Mouse (Mus musculus): ENCODE measurements around the gene Gm11639. TPM values are rescaled to one million over a fixed set of nuclear protein-coding genes. Genes with fewer than 3 reads are reported as not detected.

The Gm11639 gene
- polyA plus RNA-seq, 1 experiment from 2014 or later = not detected

DNA sequence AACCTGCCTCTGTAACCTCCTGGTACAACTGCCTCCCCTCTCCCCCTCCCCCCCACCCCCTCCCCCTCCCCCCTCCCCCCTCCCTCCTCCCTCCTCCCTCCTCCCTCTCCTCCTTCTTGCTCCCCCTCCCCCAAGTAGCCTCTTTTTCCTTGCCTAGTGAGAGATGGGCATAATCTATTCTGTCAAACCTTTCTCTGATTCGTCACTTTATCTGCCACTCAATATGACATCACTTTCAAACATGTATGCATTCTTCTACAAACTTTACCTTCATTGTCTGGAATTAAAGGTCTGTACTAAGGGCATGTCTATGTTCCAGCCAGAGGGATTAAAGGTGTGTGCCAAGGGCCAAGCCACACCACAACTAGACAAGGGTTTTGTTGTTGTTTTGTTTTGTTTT lies 464.3 kb downstream of the Gm11639 start:
- no peak overlapping the region for H3K27ac ChIP-seq (replicated peaks)
- no peaks in the 10 kb centered on the region for H3K36me3 ChIP-seq
- ATAC-seq (ENCODE audit: low read depth) = no peak
- no peak overlapping the region for H3K4me3 ChIP-seq
- peaks cover 21% of the 10 kb centered on the region for H3K4me1 ChIP-seq (replicated peaks)
- 88% methylated on average over 1 of the region's 1 CpGs for WGBS
- no peaks in the 10 kb centered on the region for H3K9me3 ChIP-seq
- no peak overlapping the region for H3K9ac ChIP-seq
- H3K27me3 ChIP-seq = no peaks in the 10 kb centered on the region
- H3K4me2 ChIP-seq = no peak overlapping the region

DNA sequence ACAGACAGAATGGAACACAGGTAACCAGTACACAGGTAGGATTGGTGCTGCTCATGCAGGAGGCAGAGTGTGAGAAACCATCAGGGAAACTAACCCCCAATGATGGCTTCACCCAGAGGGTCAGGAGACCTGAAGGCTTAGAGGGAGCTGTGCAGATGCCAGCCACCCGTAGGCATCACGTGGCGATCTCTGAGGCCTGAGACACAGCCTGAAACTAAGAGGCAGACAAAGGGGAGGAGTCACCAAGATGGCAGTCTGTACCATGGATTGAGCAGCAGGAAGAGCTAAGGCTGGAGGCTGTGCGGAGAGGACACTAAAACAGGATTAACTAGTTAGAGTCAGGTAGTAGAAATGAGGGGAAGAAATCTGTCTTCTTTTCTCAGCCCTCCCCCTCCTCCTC lies 465.2 kb downstream of the Gm11639 start:
- no peak overlapping the region for H3K27ac ChIP-seq (replicated peaks)
- no peak overlapping the region for H3K4me3 ChIP-seq
- no peak overlapping the region for H3K9ac ChIP-seq
- no peak overlapping the region for H3K4me2 ChIP-seq
- peaks cover 21% of the 10 kb centered on the region for H3K4me1 ChIP-seq (replicated peaks)
- H3K9me3 ChIP-seq = no peaks in the 10 kb centered on the region
- WGBS = 57% methylated on average over 4 of the region's 4 CpGs
- no peaks in the 10 kb centered on the region for H3K27me3 ChIP-seq
- no peak for ATAC-seq (ENCODE audit: low read depth)
- no peaks in the 10 kb centered on the region for H3K36me3 ChIP-seq

DNA sequence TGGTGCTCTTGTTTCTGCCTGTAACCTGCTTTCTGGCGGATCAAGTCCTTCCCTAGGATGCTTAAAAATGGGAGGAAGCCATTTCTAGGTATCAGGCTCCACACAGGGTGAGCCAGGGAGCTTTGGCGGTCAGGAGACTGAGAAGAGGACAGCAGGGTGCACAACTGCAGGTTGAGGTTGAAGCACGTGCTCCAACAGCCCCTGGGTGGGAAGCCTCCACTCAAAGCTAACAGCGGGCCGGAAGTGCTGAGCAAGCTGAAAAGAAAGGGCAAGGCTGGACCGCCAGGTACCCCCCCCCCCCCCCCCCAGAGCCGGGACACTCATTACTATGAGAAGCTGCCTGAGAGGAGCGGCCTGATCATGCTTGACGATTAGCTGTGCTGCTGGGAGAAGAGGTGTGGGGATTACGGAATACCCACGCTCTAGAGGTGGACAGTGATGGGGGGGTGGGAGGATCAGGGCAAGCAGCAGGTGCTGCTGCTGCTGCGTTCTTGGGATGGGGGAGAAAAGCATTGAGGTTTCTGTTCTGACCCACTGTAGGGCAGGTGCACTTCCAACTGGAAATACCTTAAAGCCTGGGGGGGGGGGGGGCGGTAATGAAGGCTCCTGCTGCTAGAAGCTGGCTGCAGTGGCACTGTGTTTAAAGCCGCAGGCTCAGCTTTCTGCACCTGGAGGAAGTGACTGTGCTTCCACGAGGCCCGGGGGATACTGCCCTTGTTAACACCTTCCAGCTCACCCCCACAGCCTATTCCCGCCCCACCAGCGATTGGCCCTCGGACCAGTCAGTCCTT lies 465.9 kb downstream of the Gm11639 start:
- H3K4me2 ChIP-seq = peak overlapping the region; percentile 24
- H3K27ac ChIP-seq (replicated peaks) = no peak overlapping the region
- ATAC-seq (ENCODE audit: low read depth) = no peak
- H3K9me3 ChIP-seq = no peaks in the 10 kb centered on the region
- peak overlapping the region; percentile 8; the same call in 1 of the 2 replicates for H3K9ac ChIP-seq
- no peaks in the 10 kb centered on the region for H3K27me3 ChIP-seq
- peaks cover 21% of the 10 kb centered on the region for H3K4me1 ChIP-seq (replicated peaks)
- H3K4me3 ChIP-seq = no peak overlapping the region
- H3K36me3 ChIP-seq = no peaks in the 10 kb centered on the region
- 24% methylated on average over 18 of the region's 19 CpGs for WGBS

DNA sequence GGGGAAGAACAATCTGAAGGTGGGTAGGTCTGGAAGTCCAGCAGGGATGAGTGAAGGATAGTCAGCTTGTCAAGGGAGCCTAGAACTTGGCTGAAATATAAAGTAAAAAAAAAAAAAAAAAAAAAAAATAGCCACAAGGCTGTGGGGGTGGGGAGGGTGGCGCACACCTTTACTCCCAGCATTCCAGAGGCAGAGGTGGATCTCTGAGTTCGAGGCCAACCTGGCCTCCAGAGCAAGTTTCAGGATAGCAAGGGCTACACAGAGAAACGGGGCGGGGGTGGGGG lies 466.5 kb downstream of the Gm11639 start:
- Histone ChIP-seq H3K4me1 (replicated peaks) (peaks cover 21% of the 10 kb centered on the region), H3K4me2 (peak overlapping the region; percentile 24), H3K36me3 (no peaks in the 10 kb centered on the region), H3K4me3 (no peak overlapping the region), H3K27ac (replicated peaks) (no peak overlapping the region), H3K9me3 (no peaks in the 10 kb centered on the region), H3K9ac (no peak overlapping the region), H3K27me3 (no peaks in the 10 kb centered on the region)
- no peak for ATAC-seq (ENCODE audit: low read depth)
- WGBS = 61% methylated on average over 4 of the region's 4 CpGs

DNA sequence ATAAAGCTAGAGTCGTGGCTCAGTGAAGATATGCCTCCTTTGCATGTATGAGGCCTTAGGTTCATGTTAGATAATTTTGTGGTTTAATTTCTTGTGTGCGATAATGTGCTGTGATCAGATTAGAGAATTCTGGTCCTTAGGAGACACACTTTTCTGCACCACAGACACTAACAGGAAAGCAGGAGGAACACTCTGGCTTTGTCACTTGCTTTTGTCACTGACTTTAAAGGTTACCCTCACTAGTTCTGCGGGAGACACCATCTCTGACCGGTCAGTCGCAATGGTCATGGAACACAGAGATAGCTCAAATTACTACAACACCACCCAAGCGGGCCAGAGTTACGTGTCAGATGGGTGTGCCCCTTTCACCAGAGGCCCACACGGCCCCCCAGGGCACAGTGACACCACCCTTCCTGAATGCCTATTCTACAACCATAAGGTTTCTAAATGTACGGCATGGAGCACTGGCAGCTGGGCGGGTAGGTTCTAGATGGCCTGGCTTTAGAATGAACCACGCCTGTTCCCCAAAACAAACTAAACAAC lies 466.9 kb downstream of the Gm11639 start:
- H3K9me3 ChIP-seq = no peaks in the 10 kb centered on the region
- 85% methylated on average over 11 of the region's 11 CpGs for WGBS
- no peak for ATAC-seq (ENCODE audit: low read depth)
- no peak overlapping the region for H3K4me3 ChIP-seq
- no peak overlapping the region for H3K4me2 ChIP-seq
- H3K4me1 ChIP-seq (replicated peaks) = peaks cover 21% of the 10 kb centered on the region
- H3K27ac ChIP-seq (replicated peaks) = no peak overlapping the region
- H3K36me3 ChIP-seq = no peaks in the 10 kb centered on the region
- no peak overlapping the region for H3K9ac ChIP-seq
- no peaks in the 10 kb centered on the region for H3K27me3 ChIP-seq

DNA sequence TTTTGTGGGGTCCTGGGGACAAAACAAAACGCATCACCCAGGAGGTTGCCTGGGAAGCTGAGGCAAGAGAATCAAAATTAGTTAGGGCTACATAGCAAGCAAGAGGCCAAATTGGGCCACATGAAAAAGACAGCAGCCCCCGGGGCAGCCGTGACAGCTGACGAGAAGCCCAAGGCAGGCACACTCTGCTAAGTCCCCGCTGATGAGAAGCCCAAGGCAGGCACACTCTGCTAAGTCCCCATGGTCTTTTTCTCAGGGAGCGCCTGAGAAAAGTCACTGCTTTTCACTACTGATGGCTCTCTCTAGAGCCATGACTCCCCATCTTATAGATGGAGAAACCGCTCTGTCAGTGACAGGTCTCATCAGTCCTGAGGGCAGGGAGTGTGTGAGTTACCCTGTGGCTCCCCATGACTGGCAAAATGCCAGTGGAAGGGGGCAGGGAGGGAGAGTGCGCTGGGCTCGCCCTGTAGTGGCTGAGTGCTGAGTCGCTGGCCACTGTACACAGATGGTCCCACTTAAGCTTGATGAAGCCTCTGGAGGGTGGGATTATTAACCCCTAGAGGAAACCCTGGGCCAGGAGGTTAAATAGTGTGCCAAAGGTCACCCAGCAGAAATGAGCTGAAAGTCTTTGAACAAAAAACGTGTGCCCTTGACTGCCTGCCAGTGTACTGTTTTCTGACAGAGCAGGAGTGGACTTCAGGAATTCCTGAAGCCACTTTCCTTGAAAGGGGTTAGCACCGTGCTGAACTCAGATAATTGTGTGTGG lies 467.7 kb downstream of the Gm11639 start:
- Histone ChIP-seq H3K9me3 (no peaks in the 10 kb centered on the region), H3K4me3 (no peak overlapping the region), H3K4me2 (no peak overlapping the region), H3K27me3 (no peaks in the 10 kb centered on the region), H3K9ac (no peak overlapping the region), H3K27ac (replicated peaks) (no peak overlapping the region), H3K36me3 (no peaks in the 10 kb centered on the region), H3K4me1 (replicated peaks) (peaks cover 21% of the 10 kb centered on the region)
- peak; percentile 67; the same call in 1 of the 2 replicates for ATAC-seq (ENCODE audit: low read depth)
- 31% methylated on average over 12 of the region's 12 CpGs for WGBS

DNA sequence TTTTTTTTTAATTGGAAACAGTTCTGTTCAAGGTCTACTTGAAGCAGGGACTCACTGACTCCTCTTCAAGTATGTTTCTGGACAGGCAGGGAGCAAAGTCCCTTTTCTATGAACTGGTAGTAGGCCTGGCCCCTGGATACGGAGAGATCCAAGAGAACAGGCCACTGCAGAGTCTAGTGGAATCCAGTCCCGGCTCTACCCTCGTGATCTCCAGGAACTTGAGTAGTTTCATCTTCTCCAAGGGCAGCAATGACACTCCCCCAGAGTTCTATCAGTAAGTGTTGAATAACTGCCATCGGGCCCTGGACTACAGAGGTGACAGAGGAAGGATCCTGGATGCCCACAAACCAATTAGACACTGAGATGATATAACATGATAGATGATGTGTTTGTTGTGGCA lies 470.4 kb downstream of the Gm11639 start:
- H3K4me3 ChIP-seq = no peak overlapping the region
- 91% methylated on average over 4 of the region's 4 CpGs for WGBS
- no peak for ATAC-seq (ENCODE audit: low read depth)

DNA sequence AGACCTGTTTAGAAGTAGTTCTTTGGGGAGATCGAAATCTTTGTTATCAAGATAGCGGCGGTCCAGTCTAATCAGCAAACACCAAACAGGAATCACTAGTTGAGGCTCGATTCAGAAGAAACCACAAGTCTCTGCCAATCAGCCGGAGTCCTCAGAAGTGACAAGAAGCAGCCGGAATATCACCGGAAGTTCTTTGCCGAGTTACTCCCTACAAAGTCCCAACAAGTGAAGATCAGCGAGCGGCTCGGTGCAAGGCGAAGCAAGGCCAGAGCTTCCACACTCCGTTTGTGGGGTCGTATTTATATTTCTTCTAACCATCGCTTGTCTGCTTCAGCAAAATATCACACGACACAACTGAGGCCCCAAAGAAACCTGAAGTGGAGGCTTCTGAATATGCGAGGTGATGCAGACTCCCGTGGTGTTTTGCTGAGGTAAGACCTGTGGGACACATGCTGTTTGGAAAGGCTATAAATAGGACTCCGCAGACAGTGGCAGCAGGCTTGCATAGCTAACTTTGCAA lies 471.3 kb downstream of the Gm11639 start:
- Histone ChIP-seq H3K4me1 (replicated peaks) (peaks cover 13% of the 10 kb centered on the region), H3K36me3 (no peaks in the 10 kb centered on the region), H3K27ac (replicated peaks) (no peak overlapping the region), H3K27me3 (no peaks in the 10 kb centered on the region), H3K9me3 (no peaks in the 10 kb centered on the region), H3K9ac (no peak overlapping the region), H3K4me3 (no peak overlapping the region), H3K4me2 (no peak overlapping the region)
- WGBS = 88% methylated on average over 19 of the region's 19 CpGs
- ATAC-seq (ENCODE audit: low read depth) = no peak

More for the DNA sequence above, 470.4 kb downstream of the Gm11639 start:
- H3K27me3 ChIP-seq = no peaks in the 10 kb centered on the region
- H3K4me2 ChIP-seq = no peak overlapping the region
- H3K27ac ChIP-seq (replicated peaks) = no peak overlapping the region
- H3K36me3 ChIP-seq = no peaks in the 10 kb centered on the region
- no peaks in the 10 kb centered on the region for H3K9me3 ChIP-seq
- peaks cover 21% of the 10 kb centered on the region for H3K4me1 ChIP-seq (replicated peaks)
- no peak overlapping the region for H3K9ac ChIP-seq

DNA sequence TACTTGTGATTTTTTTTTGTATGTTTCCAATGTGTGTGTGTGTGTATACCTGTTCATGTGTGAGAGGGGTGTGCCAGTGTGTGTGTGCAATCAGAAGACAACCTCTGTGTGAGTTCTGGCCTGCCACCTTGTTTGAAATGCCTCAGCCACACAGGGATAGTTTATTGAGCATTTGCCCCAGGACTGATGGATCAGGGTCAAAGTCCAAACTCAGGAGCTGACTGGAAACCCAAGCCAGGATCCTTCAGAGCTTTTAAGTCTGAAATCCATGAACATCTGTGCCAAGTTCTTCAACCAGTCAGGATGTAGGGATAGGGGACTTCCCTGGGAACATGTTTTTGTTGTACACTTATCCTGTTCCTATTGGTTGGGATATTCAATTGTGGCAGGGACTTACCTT lies 472.5 kb downstream of the Gm11639 start:
- Histone ChIP-seq H3K27me3 (no peaks in the 10 kb centered on the region), H3K9ac (no peak overlapping the region), H3K4me2 (no peak overlapping the region), H3K4me3 (no peak overlapping the region), H3K36me3 (no peaks in the 10 kb centered on the region), H3K27ac (replicated peaks) (no peak overlapping the region), H3K4me1 (replicated peaks) (peaks cover 10% of the 10 kb centered on the region), H3K9me3 (0 out of 2 replicates have a peak, but pooled peaks cover 4% of the 10 kb centered on the region)
- ATAC-seq (ENCODE audit: low read depth) = no peak

DNA sequence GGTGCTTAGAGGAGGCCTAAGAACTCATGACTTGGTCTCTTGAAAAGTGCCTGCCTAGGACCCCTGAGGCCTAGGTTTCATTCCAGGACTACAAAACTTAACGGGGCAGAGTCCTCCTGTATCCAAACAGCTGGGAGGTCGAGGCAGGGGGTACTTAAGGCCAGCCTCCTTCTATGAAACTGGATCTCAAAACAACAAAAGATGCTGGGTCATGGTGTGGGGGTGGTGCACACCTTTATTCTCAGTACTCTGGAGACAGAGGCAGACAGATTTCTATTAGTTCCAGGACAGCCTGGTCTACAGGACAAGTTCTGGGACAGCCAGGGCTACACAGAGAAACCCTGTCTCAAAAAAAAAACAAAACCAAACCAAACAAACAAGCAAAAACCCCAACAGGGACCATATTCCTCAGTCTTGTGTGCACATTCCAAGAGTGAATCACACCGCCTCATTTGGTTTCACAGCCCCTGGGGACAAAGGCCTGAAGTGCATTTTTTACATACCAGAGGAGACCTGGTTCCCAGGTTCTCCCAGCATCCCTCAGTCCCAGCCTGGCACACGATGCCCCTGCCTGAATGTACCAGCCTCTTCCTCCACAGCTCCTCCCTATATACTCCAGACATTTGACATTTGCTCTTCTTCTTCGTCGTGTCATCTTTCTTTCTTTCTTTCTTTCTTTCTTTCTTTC lies 474.3 kb downstream of the Gm11639 start:
- Histone ChIP-seq H3K36me3 (no peaks in the 10 kb centered on the region), H3K4me2 (no peak overlapping the region), H3K4me1 (replicated peaks) (no peaks in the 10 kb centered on the region), H3K9me3 (peaks cover 12% of the 10 kb centered on the region; the same call in 1 of the 2 replicates), H3K4me3 (no peak overlapping the region), H3K27ac (replicated peaks) (no peak overlapping the region), H3K27me3 (no peaks in the 10 kb centered on the region), H3K9ac (no peak overlapping the region)
- 61% methylated on average over 6 of the region's 6 CpGs for WGBS
- ATAC-seq (ENCODE audit: low read depth) = no peak

DNA sequence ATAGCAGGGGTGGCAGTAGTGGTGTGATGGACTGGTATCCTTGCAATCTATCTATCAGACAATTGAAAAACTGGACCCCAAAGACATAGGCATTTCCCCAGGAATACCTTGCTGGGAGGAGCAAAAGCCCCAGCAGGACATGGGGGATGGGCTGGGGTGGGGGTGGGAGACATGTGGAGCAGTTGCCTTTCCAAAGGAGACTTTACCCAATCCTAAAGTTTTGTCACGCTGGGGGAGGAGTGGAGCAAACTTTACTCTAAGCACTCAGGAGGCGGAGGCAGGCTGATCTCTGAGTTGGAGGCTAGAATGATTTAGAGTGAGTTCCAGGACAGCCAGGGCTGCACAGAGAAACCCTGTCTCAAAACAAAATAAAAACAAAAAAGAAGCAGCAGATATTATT lies 475.9 kb downstream of the Gm11639 start:
- Histone ChIP-seq H3K9me3 (peaks cover 23% of the 10 kb centered on the region), H3K4me1 (replicated peaks) (no peaks in the 10 kb centered on the region), H3K4me3 (no peak overlapping the region), H3K4me2 (no peak overlapping the region), H3K27ac (replicated peaks) (no peak overlapping the region), H3K27me3 (no peaks in the 10 kb centered on the region), H3K9ac (no peak overlapping the region), H3K36me3 (no peaks in the 10 kb centered on the region)
- WGBS = 86% methylated on average over 2 of the region's 2 CpGs
- ATAC-seq (ENCODE audit: low read depth) = no peak
